Mouse (Mus musculus) MEL (cell line): ENCODE measurements around the gene Ano6. TPM values are rescaled to one million over a fixed set of nuclear protein-coding genes. Genes with fewer than 3 reads are reported as not detected.

Experiments
- DNase-seq: peaks from one replicate; pipeline ENCODE4 v3.0.0; 2011; ENCODE audit warnings: low read depth, low spot score
- H3K27ac ChIP-seq: 2 replicates; pipeline ENCODE4 v1.5.1; 2012; ENCODE audit warnings: low read depth, mild to moderate bottlenecking, control low read depth, low read length, moderate library complexity; ENCODE audit not compliant: control insufficient read depth
- H3K27me3 ChIP-seq, 2 experiments: fragments of 150-350 bp in 1 of 2; sonication (generic) in 1 of 2; 2 replicates each; pipeline ENCODE4 v1.6.1; 2012; ENCODE audit warnings: low read length in 2 of 2, mild to moderate bottlenecking in 2 of 2, improper control_type of control experiment in 1 of 2, moderate library complexity in 1 of 2; ENCODE audit not compliant: insufficient read depth in 2 of 2, control insufficient read depth in 1 of 2
- H3K36me3 ChIP-seq, 2 experiments: 2 replicates each; pipeline ENCODE4 v1.6.1; 2012 to 2014; ENCODE audit warnings: low read length in 2 of 2, improper control_type of control experiment in 1 of 2, inconsistent platforms in 1 of 2, mild to moderate bottlenecking in 1 of 2; ENCODE audit not compliant: insufficient read depth in 2 of 2, control insufficient read depth in 1 of 2
- H3K4me1 ChIP-seq, 2 experiments: fragments of 150-350 bp in 1 of 2; sonication (generic) in 1 of 2; 2 replicates each; pipeline ENCODE4 v1.6.1; 2012; ENCODE audit warnings: low read length in 2 of 2, improper control_type of control experiment in 1 of 2, mild to moderate bottlenecking in 1 of 2; ENCODE audit not compliant: insufficient read depth in 2 of 2, control insufficient read depth in 1 of 2
- H3K4me3 ChIP-seq, 2 experiments: fragments of 150-350 bp in 1 of 2; sonication (generic) in 1 of 2; 2 replicates each; pipeline ENCODE4 v1.5.1; 2012; ENCODE audit warnings: low read depth in 2 of 2, low read length in 2 of 2, mild to moderate bottlenecking in 2 of 2, moderate library complexity in 2 of 2, control low read depth in 1 of 2, improper control_type of control experiment in 1 of 2; ENCODE audit not compliant: control insufficient read depth in 1 of 2, insufficient read depth in 1 of 2
- H3K79me2 ChIP-seq: 2 replicates; pipeline ENCODE4 v1.6.1; 2012; ENCODE audit warnings: mild to moderate bottlenecking, low read length, moderate library complexity; ENCODE audit not compliant: control insufficient read depth, poor library complexity, insufficient read depth
- H3K9ac ChIP-seq: 2 replicates; pipeline ENCODE4 v1.6.1; 2012; ENCODE audit warnings: low read depth, mild to moderate bottlenecking, control low read depth, low read length, moderate library complexity; ENCODE audit not compliant: control insufficient read depth, poor library complexity, severe bottlenecking
- H3K9me3 ChIP-seq: fragments of 150-350 bp; sonication (generic); replicated peaks from 2 replicates; pipeline ENCODE4 v1.6.1; 2012; ENCODE audit warnings: mild to moderate bottlenecking, low read length, improper control_type of control experiment, moderate library complexity; ENCODE audit not compliant: insufficient read depth
- BHLHE40 ChIP-seq: IDR thresholded peaks from 2 replicates; pipeline ENCODE4 v1.6.1; 2012; ENCODE audit warnings: low read depth, mild to moderate bottlenecking, inconsistent platforms, low read length, improper control_type of control experiment, borderline replicate concordance
- CHD2 ChIP-seq: IDR thresholded peaks from 2 replicates; pipeline ENCODE4 v1.6.1; 2011; ENCODE audit warnings: low read length, improper control_type of control experiment
- ELF1 ChIP-seq: IDR thresholded peaks from 2 replicates; pipeline ENCODE4 v1.6.1; 2014; ENCODE audit warnings: low read depth, mild to moderate bottlenecking, inconsistent platforms, low read length, improper control_type of control experiment, moderate library complexity
- EP300 ChIP-seq, 2 experiments: IDR thresholded peaks; 2 replicates each; pipeline ENCODE4 v1.6.1; 2011; ENCODE audit warnings: improper control_type of control experiment in 2 of 2, low read length in 2 of 2, low read depth in 1 of 2, mild to moderate bottlenecking in 1 of 2
- ETS1 ChIP-seq: IDR thresholded peaks from 2 replicates; pipeline ENCODE4 v1.6.1; 2012; ENCODE audit warnings: low read depth, mild to moderate bottlenecking, inconsistent platforms, low read length, improper control_type of control experiment, moderate library complexity
- HCFC1 ChIP-seq: IDR thresholded peaks from 2 replicates; pipeline ENCODE4 v1.6.1; 2012; ENCODE audit warnings: low read depth, mild to moderate bottlenecking, inconsistent platforms, low read length, improper control_type of control experiment, moderate library complexity
- JUND ChIP-seq: IDR thresholded peaks from 2 replicates; pipeline ENCODE4 v1.6.1; 2011; ENCODE audit warnings: low read depth, mild to moderate bottlenecking, improper control_type of control experiment, low read length
- MAFK ChIP-seq: IDR thresholded peaks from 2 replicates; pipeline ENCODE4 v1.6.1; 2011; ENCODE audit warnings: low read depth, mild to moderate bottlenecking, low read length, improper control_type of control experiment, borderline replicate concordance
- MAX ChIP-seq: IDR thresholded peaks from 2 replicates; pipeline ENCODE4 v1.6.1; 2011; ENCODE audit warnings: low read length, improper control_type of control experiment
- MEF2A ChIP-seq: IDR thresholded peaks from 2 replicates; pipeline ENCODE4 v1.6.1; 2014; ENCODE audit warnings: low read depth, mild to moderate bottlenecking, inconsistent platforms, low read length, improper control_type of control experiment; ENCODE audit not compliant: poor library complexity, insufficient replicate concordance, severe bottlenecking; ENCODE audit errors: extremely low read depth
- MXI1 ChIP-seq: IDR thresholded peaks from 2 replicates; pipeline ENCODE4 v1.6.1; 2011; ENCODE audit warnings: mild to moderate bottlenecking, low read depth, low read length, improper control_type of control experiment
- MYC ChIP-seq: IDR thresholded peaks from 2 replicates; pipeline ENCODE4 v1.6.1; 2011; ENCODE audit warnings: low read depth, mild to moderate bottlenecking, low read length, improper control_type of control experiment, moderate library complexity
- POLR2A ChIP-seq, 2 experiments: IDR thresholded peaks; 2 replicates each; pipeline ENCODE4 v1.6.1; 2011 to 2012; ENCODE audit warnings: low read length in 2 of 2, mild to moderate bottlenecking in 2 of 2, control low read depth in 1 of 2, improper control_type of control experiment in 1 of 2, low read depth in 1 of 2, moderate library complexity in 1 of 2; ENCODE audit not compliant: control insufficient read depth in 1 of 2, insufficient read depth in 1 of 2, poor library complexity in 1 of 2
- POLR2AphosphoS5 ChIP-seq: IDR thresholded peaks from 2 replicates; pipeline ENCODE4 v1.6.1; 2012; ENCODE audit warnings: low read depth, borderline replicate concordance, mild to moderate bottlenecking, inconsistent platforms, low read length, moderate library complexity, mixed read lengths
- RCOR1 ChIP-seq: IDR thresholded peaks from 2 replicates; pipeline ENCODE4 v1.6.1; 2012; ENCODE audit warnings: low read depth, mild to moderate bottlenecking, inconsistent platforms, low read length, improper control_type of control experiment
- SIN3A ChIP-seq: IDR thresholded peaks from 2 replicates; pipeline ENCODE4 v1.6.1; 2012; ENCODE audit warnings: low read length, improper control_type of control experiment, inconsistent platforms
- SMC3 ChIP-seq: IDR thresholded peaks from 2 replicates; pipeline ENCODE4 v1.6.1; 2011; ENCODE audit warnings: low read depth, low read length, improper control_type of control experiment
- TBP ChIP-seq: IDR thresholded peaks from 2 replicates; pipeline ENCODE4 v1.8.0; 2011; ENCODE audit warnings: low read depth, low read length, improper control_type of control experiment
- UBTF ChIP-seq: IDR thresholded peaks from 2 replicates; pipeline ENCODE4 v1.6.1; 2012; ENCODE audit warnings: low read depth, mild to moderate bottlenecking, inconsistent platforms, low read length, improper control_type of control experiment, moderate library complexity, borderline replicate concordance; ENCODE audit not compliant: insufficient read depth
- USF1 ChIP-seq: IDR thresholded peaks from 2 replicates; pipeline ENCODE4 v1.6.1; 2014; ENCODE audit warnings: low read depth, mild to moderate bottlenecking, inconsistent platforms, low read length, improper control_type of control experiment, moderate library complexity
- polyA plus RNA-seq, 2 experiments: library from polyadenylated mRNA; stranded (reverse) in 1 of 2; unstranded in 1 of 2; fragments of >175 nt in 1 of 2; fragments of >200 nt in 1 of 2; gene quantifications; 2 replicates each; pipeline versions ENCODE4 v1.2.1 to v1.2.4; 2012; ENCODE audit warnings: low replicate concordance in 2 of 2, low read depth in 1 of 2; ENCODE audit not compliant: insufficient read length in 2 of 2, insufficient read depth in 1 of 2, missing spikeins in 1 of 2
- total RNA-seq: library from RNA; depleted of rRNA; stranded (reverse); fragments of 300-350 nt; gene quantifications from 2 replicates; pipeline ENCODE4 v1.2.3, GENCODE M21; 2012

Gene Ano6
- total and polyA plus RNA-seq, 3 experiments = 54.8 to 66.6 (median 61.4) TPM

DNA sequence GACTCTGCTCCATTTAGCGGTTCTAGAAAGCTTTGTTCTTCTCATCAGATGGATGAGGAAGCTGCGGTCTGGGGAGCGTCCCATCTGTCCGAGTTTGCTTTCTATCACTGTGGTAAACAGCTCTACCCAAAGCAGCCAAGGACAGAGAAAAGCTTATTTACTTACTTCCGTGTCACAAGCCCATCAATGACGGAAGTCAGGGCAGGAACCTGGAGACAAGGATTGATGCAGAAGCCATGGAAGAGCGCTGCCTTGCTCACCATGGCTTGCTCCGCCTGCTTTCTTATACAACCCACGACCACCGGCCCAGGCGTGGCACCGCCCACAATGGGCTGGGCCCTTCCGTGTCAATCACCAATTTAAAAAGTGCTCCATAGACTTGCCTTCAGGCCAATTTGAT is 18.3 kb upstream of the Ano6 start:
- TF ChIP-seq RCOR1 (peak; percentile 80), JUND (no peak), ETS1 (peak; percentile 79), ELF1 (peak; percentile 83), USF1 (peak; percentile 52), BHLHE40 (no peak), CHD2 (no peak), UBTF (0 out of 2 replicates have a peak, but pooled peaks have one; percentile 40), MXI1 (peak; percentile 33; the same call in 1 of the 2 replicates), MAFK (no peak), TBP (peak; percentile 60), SIN3A (peak; percentile 82), EP300 (IDR thresholded peaks at IDR 0.05; ENCODE audit: low read depth in 1 of 2, low read length in 2 of 2) (peak; percentile 67 to 68; a peak in 2 of 4 replicates), MAX (peak; percentile 57), POLR2AphosphoS5 (no peak), SMC3 (peak; percentile 35), MEF2A (no peak), POLR2A (IDR thresholded peaks at IDR 0.05; ENCODE audit: control insufficient read depth in 1 of 2, insufficient read depth in 1 of 2, low read depth in 1 of 2, low read length in 2 of 2, poor library complexity in 1 of 2) (peak in 1 of 2 experiments; percentile 43; a peak in 1 of 4 replicates), HCFC1 (0 out of 2 replicates have a peak, but pooled peaks have one; percentile 25), MYC (0 out of 2 replicates have a peak, but pooled peaks have one; percentile 55)
- TF ChIP-seq, all 39 proteins: peak for 14
- H3K4me1 ChIP-seq = peaks cover 9 to 28% of the 10 kb centered on the region in 2 experiments

More for the DNA sequence above, 18.3 kb upstream of the Ano6 start:
- no peaks in the 10 kb centered on the region for H3K27me3 ChIP-seq
- DNase-seq = peak; percentile 94
- H3K27ac ChIP-seq = peak overlapping the region; percentile 48
- peaks cover 0 to 26% of the 10 kb centered on the region in 2 experiments; a peak in 2 of 4 replicates for H3K36me3 ChIP-seq
- H3K9ac ChIP-seq = peak overlapping the region; percentile 64
- H3K79me2 ChIP-seq = peaks cover 1% of the 10 kb centered on the region; the same call in 1 of the 2 replicates
- peak overlapping the region; percentile 59 to 72 for H3K4me3 ChIP-seq
- H3K9me3 ChIP-seq = no peaks in the 10 kb centered on the region
